Mouse (Mus musculus) activated CD4-positive, CD25-positive, alpha-beta regulatory T cell, adult 4 months (primary cell): ENCODE measurements around the gene Lcat. TPM values are rescaled to one million over a fixed set of nuclear protein-coding genes. Genes with fewer than 3 reads are reported as not detected.

Experiments used
- ATAC-seq: one replicate; pipeline ENCODE4 v1.8.0; 2017
- polyA plus RNA-seq, 2 experiments: library from polyadenylated mRNA; unstranded; fragments of 100-300 nt; shearing (Covaris generic); gene quantifications; one replicate each; pipeline ENCODE4 v1.2.1; 2017

The Lcat gene
- polyA plus RNA-seq, 2 experiments from 2014 or later: 0.25 to 0.61 TPM

- no peak for ATAC-seq
Measured at GRCm38 (mm10) chr8:105942542-105942941, 640 bp downstream of the Lcat start.

- ATAC-seq: no peak
Measured at GRCm38 (mm10) chr8:105942026-105942425, 1.2 kb downstream of the Lcat start.

GRCm38 (mm10) chr8:105938306-105938669 is 4.9 kb downstream of the Lcat start, which contains the start of gene Psmb10:
TSS of gene Psmb10 (minus strand) at chr8:105938444.
- ATAC-seq: peak; percentile 2

GRCm38 (mm10) chr8:105937496-105938305 is 5.5 kb downstream of the Lcat start:
- peak; percentile 86 for ATAC-seq

- ATAC-seq: peak; percentile 55
Measured at GRCm38 (mm10) chr8:105936866-105937475, 6.2 kb downstream of the Lcat start.

- no peak for ATAC-seq
Measured at GRCm38 (mm10) chr8:105935863-105936603, 7.1 kb downstream of the Lcat start.

GRCm38 (mm10) chr8:105935105-105935504 is 8.1 kb downstream of the Lcat start:
- ATAC-seq: no peak

GRCm38 (mm10) chr8:105933762-105934161 is 9.4 kb downstream of the Lcat start, which contains the start of gene Ctrl:
TSS of gene Ctrl (minus strand) at chr8:105933862.
- ATAC-seq: no peak

GRCm38 (mm10) chr8:105932525-105932924 is 10.7 kb downstream of the Lcat start:
- ATAC-seq: no peak

GRCm38 (mm10) chr8:105931271-105931670 is 11.9 kb downstream of the Lcat start:
- no peak for ATAC-seq

- ATAC-seq: peak; percentile 44
Measured at GRCm38 (mm10) chr8:105930602-105931001, 12.6 kb downstream of the Lcat start.

GRCm38 (mm10) chr8:105925123-105925522 is 18.1 kb downstream of the Lcat start:
- ATAC-seq: no peak

GRCm38 (mm10) chr8:105919390-105919789 is 23.8 kb downstream of the Lcat start:
- ATAC-seq: peak; percentile 71

- ATAC-seq: peak; percentile 71
Measured at GRCm38 (mm10) chr8:105900941-105901616, 42.1 kb downstream of the Lcat start.

- peak; percentile 86 for ATAC-seq
Measured at GRCm38 (mm10) chr8:105900180-105900940, 42.8 kb downstream of the Lcat start, which contains the start of gene Pskh1. TSS of gene Pskh1 (plus strand) at chr8:105900441.

GRCm38 (mm10) chr8:105897801-105898480 is 45.2 kb downstream of the Lcat start:
- ATAC-seq: no peak

- no peak for ATAC-seq
Measured at GRCm38 (mm10) chr8:105893339-105893738, 49.8 kb downstream of the Lcat start, which contains the start of gene Nrn1l. TSS of gene Nrn1l (plus strand) at chr8:105893567.

GRCm38 (mm10) chr8:105892432-105892831 is 50.8 kb downstream of the Lcat start:
- no peak for ATAC-seq

GRCm38 (mm10) chr8:105890870-105891269 is 52.3 kb downstream of the Lcat start:
- no peak for ATAC-seq

- no peak for ATAC-seq
Measured at GRCm38 (mm10) chr8:105889756-105890465, 53.3 kb downstream of the Lcat start.
